Mouse (Mus musculus) monocyte, adult 59 days (primary cell): ENCODE results near the gene Klra17. TPM values are rescaled to one million over a fixed set of nuclear protein-coding genes. Genes with fewer than 3 reads are reported as not detected.

ENCODE experiments used
- total RNA-seq, 2 experiments: library from RNA; stranded (reverse); gene quantifications; one replicate each; pipeline ENCODE4 v1.2.4; 2023

Klra17 gene
- 1 to 10 TPM; 3.4 to 3.6 TPM for total RNA-seq

GRCm38 (mm10) chr6:129876549-129876948, at the start of gene Klra17:
Klra17 (minus strand) TSS chr6:129876672.

GRCm38 (mm10) chr6:129917476-129917946, 41.0 kb upstream of the Klra17 start, which contains the start of gene Klra5:
Klra5 (minus strand) TSS chr6:129917650.

DNA sequence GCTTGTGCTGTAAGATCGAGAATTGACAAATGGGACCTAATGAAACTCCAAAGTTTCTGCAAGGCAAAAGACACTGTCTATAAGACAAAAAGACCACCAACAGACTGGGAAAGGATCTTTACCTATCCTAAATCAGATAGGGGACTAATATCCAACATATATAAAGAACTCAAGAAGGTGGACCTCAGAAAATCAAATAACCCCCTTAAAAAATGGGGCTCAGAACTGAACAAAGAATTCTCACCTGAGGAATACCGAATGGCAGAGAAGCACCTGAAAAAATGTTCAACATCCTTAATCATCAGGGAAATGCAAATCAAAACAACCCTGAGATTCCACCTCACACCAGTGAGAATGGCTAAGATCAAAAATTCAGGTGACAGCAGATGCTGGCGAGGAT, 14.1 kb downstream of the Klra17 start, which contains the start of gene Gm17631:
Gene Gm17631 (plus strand): TSS at position 301 of the 400 bp plus-strand sequence.

DNA sequence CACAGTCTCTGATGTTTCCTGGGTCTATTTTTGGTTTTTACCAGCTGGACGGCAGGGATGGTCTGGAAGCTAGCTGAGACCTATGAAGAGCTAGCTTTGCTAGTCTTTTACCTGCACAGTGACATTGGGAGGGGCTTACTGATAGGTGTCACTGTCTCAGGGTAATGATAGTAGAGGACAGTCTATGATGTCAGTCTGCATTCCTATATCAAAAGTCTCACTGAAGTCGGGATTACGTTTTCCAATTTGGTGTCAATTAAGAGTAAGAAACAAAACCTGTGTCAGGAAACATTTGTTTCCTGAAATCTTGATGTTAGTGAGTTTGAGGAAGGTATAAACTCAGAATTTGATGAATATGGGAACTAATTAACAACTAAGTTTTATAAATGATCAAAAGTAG, 92.3 kb downstream of the Klra17 start, which contains the start of gene Gm156:
Gene Gm156 (minus strand): TSS at position 101 of the 400 bp plus-strand sequence.

Other genes with a start within 250 kb of the Klra17 start
- gene Klrc3, start 233.3 kb downstream of the Klra17 start, total RNA-seq = not detected
- gene Klrc2, start 216.0 kb downstream of the Klra17 start, total RNA-seq = under 1 TPM in 1 of 2 experiments, not detected in 1; 0.30 TPM
- 1 to 10 TPM; 1.5 to 2.3 TPM for gene Klrc1, start 197.7 kb downstream of the Klra17 start, total RNA-seq
- gene Klri1, start 159.5 kb downstream of the Klra17 start, total RNA-seq = 1 to 10 TPM; 1.6 to 2.6 TPM
- gene Klri2, start 136.2 kb downstream of the Klra17 start, total RNA-seq = under 1 TPM; 0.68 to 0.76 TPM
- gene Gm156, start 92.4 kb downstream of the Klra17 start, total RNA-seq = not detected
- gene Gm17631, start 14.0 kb downstream of the Klra17 start, total RNA-seq = not detected
- gene Klra5, start 41.0 kb upstream of the Klra17 start, total RNA-seq = not detected
- gene Klra6, start 150.3 kb upstream of the Klra17 start, total RNA-seq = not detected
- under 1 TPM in 1 of 2 experiments, not detected in 1; 0.39 TPM for gene Klra4, start 190.6 kb upstream of the Klra17 start, total RNA-seq